Mouse (Mus musculus) spleen, postnatal 10 days (tissue): ENCODE data around the gene Sh2b1.
A peak's percentile ranks its signal among the peaks of the same experiment; 100 is the strongest.

Source experiments
- DNase-seq, 2 experiments: peaks; one replicate each; pipeline ENCODE4 v3.0.0; 2021 to 2022; ENCODE audit warnings: low spot score in 2 of 2

Gene Sh2b1

DNA sequence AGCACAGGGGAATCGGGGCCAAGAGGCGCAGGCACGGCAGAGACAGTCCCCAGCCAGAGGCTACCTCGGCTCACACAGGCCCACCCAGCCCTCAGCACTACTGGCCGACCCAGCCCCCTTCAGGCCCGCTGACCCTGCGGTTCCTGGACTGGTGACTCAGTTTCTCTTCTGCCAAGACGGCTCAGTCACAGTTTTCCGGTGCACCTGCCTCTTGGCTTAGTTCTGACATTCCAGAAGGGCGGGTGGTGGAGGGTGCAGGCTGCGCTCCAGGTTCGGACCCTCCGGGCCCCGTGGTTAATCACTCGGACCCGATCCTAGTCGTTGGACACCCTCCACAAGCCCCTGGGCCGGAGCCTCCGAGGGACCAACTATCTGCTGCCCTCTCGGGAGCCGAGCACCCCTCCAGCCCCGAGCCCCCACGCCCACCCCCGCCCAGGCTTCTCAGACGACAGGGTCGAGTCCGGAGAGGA, 703 bp downstream of the Sh2b1 start:
- DNase-seq: no peak

DNA sequence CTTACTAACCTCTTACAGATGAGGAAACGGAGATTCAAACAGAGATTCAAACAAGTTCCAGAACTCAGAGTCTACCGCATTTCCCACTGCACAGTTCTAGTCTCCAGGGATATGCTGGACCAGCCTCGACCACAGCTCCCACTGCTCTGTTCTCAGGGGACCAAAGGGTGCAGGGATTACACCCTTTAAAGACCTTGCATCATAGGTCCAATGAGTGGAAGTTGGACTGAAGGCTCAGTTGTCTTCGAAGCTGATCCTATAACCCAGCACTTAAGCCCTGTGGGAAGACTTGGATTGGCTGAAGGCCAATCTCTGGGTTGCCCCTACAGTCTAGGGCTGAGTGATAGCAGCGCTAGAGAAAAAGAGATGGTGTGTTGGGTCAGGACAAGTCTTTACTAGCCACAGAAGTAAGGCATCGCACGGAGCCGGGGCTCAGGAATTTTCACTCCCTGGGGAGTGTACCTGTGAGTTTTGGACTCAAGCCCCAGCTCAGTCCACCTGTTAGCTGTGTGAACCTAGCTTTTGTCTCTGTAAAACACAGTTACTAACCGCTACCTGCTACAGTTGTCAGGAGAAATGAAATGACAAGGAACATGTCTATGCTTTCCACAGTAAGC, 1.6 kb downstream of the Sh2b1 start:
- DNase-seq: no peak

DNA sequence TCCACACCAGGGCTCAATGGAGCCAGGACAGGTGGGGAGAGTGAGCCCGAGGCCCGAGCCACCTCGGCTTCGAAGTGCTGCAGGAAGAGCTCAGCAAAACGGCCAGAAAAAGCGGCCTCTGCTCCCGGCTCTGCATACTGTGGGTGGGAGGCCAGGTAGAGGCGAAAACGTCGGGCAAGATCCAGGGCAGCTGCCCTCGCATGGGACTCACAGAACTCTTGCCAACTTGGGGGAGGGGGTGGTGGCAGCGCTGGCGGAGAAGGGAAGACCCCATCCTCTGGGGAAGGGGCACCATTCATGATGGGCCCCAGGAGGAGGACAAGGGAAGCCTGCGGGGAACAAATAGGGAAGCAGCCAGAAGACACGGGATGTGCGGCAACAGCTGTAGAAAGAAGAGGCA, 2.5 kb downstream of the Sh2b1 start:
- DNase-seq: no peak

DNA sequence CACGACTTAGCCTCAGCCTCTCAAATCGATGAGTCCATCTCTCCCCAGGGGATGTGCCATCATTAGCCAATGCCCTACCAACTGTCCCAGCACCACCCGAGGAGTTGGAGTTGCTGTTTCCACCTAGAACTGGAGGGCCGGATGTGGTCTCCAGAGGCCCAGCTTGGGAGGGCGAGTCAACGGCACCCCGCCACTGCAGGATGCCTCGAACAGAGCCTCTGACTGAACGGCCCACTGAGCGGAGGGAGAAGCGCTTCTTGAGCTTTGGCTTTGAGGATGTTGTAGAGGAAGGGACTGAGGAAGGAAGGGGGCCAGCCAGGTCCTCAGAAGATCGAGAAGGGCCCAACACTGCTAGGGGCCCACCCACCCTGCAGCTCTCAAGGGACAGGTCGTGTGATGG, 2.9 kb downstream of the Sh2b1 start:
- peak in 1 of 2 experiments; percentile 57 for DNase-seq

DNA sequence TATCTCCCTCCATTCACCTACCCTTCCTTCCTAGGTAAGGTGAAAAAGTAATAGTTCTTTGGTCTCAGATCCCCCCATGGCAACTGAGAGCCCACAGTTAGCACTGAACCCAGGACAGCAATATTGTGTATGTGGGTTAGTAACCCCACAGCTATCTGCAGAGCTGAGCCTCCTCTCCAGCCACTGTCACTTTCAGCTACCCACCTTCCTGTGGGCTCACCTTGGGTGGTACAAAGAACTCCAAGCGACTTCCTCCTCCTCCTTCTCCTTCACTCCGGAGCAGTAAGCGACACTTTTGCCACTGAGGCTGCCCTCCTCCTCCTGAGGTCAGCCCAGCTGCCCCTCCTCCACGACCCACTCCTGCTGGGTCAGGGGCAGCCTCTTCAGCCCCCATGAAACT, 3.4 kb downstream of the Sh2b1 start:
- DNase-seq: no peak

DNA sequence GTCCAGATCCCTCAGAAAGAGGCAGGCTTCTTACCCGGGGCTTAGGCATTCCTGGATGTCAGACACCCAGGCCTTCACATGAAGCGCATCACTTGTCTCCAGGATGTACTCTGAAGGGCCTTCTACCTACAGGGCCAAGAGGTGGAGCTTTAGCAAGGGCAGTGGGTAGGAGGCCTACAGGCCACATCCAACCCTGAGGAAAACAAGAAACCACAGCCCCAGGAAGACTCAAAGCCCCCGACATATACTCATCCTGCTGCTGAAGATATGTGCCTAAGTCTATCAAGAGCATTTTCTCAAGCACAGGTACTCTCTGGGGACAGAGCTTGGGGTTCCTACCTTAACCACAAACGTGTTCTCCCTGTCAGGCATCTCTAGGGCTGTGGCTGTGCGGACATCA, 3.9 kb downstream of the Sh2b1 start:
- DNase-seq: no peak

DNA sequence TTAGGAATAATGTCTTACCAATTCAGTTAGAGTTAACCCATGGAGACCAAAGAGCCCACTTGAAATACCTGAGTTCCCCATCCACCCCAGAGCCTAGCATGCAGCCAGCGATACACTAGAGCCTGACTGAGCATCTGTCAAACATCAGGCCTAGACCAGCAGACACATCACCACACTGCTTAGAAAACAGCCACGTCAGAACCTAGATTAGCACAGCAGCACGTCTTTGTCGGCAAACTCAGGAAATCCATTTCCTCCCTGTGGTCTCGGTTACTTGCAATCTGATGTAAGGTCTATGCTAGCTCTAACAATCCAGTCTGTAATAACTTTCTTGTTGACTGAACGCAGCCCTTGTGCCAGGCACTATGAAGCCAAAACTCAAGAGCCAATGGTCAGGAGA, 5.1 kb downstream of the Sh2b1 start:
- DNase-seq: no peak

DNA sequence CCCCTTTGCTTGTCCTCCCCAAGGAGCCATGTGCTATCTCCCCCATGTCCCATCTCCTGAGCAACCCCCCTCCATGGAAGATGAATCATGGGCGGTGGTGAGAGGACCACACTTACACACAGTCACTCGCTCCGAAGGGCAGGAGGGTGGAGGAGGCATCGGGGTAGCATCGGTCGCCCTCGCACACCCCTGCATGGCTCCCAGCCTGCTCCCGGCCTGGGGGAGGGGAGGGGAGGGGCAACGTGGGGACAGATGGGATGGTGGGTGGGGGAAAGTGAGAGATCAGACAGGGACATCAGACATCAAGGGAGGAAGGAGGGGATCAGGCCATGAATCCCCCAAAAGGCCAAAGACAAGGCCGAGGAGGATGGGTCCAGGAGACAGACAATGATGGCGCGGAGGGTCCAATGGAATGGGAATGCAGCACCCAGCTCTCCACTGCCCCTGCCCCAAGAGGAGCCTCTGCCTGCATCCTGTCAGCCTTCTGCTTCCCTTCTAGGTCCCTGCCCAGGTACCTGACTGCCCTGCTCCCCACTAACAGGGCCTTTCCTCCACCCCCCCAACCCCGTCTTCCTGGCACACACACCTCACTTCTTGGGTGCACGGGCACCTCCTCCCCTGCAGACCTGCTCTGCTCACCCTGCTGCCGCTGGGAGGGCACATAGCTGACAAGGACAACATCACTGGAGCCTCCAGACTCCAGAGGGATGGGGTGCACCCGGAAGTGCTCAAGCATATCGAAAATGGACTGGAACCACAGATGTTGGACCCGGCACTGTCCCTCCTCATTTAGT, 7.2 kb downstream of the Sh2b1 start:
- DNase-seq: no peak

DNA sequence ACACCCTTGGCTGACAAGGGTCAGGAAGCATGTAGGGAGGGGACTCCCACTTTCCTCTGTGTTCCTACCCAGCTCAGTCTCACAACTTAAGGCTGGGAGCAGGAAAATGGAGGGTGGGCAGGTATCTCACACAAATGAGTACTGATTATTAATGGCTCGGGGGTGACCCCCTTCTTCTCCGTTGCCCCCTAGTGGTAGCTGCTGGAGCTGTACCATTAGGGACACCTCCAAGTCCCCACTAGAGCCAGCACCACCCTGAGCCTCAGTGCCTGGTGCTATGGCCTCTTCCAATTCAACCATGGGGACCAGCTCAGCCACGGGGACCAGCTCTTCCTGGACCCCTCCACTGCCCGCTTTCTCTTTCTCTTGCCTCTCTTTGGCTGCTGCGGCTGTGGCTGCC, 8.0 kb downstream of the Sh2b1 start:
- peak; percentile 60 to 84 for DNase-seq

DNA sequence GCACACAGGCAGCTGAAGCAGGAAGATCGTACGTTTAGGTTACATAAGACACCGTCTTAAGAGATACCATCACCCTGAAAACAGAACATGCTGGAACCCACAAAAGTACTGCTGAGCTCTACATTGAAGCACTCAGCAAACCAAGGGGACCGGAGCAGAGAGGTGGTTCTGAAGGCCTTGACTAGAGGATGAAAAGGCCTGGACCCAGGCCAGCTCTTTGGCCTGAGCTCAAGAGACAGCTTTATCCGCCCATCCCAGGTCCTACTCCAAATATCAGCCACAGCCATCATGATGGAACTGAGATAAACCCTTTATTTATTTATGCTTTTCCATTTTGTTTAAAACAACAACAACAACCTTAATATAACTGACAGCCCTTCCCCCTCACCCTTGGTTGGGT, 8.5 kb downstream of the Sh2b1 start:
- DNase-seq: no peak

DNA sequence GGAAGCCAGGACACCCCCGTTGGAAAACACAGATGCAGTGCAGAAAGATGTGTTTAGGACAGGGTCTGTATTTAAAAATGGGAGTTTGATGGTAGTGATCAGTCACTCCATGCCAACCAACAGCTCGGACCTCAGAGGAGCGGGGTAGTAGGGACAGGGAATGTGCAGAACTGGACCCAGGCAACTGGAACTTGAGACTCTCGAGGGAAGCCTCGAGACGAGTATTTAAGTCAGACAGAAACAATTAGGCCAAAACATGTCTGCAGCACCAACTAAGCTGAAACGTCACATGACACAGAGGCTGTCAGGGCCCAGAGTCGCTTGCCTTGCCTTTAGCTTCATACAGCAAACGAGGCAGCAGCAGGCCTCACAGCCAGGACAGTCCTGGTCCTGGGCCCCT, 9.1 kb downstream of the Sh2b1 start:
- DNase-seq: no peak

DNA sequence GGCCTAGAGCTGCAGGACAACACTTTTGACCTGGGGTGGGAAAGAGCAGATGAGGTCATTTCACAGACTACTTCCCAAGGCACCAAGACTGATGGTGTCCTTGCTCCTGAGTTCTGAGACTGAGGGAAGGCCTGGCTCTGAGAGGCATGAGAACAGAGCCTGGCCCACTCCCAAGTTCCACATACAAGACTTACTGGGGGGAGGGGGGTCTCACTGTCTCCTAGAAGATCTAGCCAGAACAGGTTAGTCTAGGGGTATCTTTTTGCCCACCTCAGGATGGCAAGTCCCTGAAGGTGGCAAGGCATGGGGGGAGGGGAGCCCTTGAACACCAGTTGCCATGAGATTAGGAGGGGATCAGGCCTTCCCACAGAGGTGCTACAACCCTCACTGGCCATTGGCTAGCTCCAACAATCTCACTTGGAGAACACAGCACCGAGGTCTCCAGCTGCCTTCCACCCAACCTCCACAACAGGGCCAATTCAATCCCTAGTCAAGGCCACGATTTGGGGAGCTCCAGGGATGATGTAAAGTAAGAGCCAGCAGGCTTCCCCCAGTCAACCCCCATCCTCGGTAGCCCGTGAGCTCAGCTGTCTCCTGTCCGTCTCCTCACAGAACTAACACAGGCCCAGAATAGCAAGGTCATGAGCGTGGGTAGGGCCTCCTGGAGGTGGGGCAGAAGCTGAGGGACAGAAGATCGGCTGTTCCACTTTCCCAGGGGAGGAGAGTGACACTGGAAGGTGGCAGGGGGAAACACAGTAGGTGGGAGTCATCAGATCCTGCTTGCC, 9.8 kb downstream of the Sh2b1 start:
- DNase-seq: no peak

DNA sequence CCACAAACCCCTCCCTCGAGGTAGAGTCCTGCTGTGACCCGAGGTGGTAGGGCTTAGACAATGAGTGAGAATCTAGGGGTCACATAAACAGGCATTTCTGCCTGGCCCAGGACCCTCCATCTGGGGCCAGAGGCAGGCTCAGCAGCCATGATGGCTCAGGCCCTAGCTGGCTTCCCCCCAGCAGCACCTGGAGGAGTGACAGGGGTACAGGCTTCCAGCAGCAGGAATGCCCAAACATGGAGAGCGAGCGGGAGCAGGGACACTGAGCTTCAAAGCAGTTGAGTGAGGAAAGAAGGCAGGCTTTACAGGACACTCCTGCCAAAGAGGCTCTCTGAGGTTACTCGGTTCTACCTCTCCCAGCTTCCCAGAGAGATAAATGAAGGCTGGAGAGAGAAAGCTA, 10.4 kb downstream of the Sh2b1 start:
- DNase-seq: no peak

DNA sequence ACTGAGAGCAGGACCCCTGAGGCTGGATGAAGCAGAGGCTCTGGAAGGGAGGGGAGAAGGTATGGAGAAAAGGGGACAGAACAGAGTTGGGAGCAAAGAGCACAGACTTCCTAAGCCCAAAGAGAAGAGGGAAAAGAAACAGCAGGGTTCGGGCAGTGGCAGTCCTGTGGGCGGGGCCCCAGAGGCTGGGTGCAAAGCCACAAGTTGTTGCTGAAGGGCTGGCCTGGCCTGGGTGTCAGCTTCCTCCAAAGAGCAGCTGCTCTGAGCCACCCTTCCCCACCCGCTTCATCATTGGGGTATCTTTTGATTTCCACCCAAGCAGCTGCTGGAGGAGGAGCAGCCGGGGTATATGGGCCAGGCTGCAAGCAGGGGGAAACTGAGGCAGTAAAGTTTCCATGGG, 11.1 kb downstream of the Sh2b1 start:
- peak in 1 of 2 experiments; percentile 56 for DNase-seq

DNA sequence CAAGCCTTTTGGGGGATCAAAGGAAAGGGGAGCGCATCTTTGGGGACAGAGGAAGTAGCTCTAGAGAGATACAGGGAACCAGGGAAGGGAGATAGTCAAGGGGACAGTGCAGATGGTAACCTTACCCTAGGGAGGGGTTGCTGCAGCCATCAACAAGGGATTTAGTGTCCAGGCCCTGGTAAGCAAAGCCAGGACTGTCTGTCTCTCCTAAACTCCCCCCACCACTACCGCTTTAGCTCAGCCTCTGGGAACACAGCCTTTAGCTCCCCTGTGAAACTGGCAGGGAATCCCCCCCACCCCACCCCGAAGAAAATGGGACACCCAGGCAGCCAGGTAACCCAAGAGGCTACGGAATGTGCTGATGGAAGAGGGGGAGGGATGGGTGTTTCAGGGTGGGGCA, 11.7 kb downstream of the Sh2b1 start:
- no peak for DNase-seq

DNA sequence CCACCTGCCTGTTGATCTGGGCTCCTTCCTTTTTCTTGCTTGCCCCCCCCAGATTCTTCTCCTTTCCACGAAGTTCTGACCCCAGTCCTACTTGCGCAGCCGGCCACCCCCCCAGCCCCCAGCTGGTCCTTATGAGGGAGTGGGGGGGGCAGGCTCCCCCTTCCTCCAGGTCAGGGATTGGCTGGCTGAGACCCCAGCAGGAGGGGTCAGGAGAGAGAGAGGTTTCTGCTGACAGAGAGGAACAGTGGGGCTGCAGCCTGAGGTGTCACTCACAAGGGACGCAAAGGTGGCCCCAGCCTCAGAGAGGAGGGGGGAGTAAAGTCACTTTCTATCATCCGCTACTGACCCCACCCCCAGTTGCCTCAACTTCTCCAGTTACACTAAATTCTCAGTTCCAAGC, 12.2 kb downstream of the Sh2b1 start, which contains the start of gene Atp2a1:
Gene Atp2a1 (minus strand): TSS at position 105 of the 400 bp plus-strand sequence.
- no peak for DNase-seq

DNA sequence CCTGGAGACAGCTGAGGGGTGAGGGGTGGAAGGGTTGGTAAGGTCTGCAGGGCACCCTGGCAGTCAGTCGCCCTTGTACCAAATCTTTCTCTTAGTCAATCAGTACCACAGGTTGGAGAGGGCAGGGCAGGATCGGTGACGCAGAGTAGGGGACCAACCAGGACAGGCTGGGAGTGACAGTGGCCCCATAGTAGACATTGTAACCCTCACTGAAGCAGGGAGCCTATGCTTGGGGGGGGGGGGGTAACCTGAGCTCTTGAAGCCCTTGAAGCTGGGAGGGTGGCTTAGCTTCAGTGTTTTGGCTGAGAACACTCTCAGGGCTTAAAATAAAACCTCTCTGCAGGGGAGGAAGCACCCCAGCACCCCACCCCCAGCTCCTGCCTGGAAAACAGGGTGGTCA, 13.6 kb downstream of the Sh2b1 start:
- DNase-seq: no peak

DNA sequence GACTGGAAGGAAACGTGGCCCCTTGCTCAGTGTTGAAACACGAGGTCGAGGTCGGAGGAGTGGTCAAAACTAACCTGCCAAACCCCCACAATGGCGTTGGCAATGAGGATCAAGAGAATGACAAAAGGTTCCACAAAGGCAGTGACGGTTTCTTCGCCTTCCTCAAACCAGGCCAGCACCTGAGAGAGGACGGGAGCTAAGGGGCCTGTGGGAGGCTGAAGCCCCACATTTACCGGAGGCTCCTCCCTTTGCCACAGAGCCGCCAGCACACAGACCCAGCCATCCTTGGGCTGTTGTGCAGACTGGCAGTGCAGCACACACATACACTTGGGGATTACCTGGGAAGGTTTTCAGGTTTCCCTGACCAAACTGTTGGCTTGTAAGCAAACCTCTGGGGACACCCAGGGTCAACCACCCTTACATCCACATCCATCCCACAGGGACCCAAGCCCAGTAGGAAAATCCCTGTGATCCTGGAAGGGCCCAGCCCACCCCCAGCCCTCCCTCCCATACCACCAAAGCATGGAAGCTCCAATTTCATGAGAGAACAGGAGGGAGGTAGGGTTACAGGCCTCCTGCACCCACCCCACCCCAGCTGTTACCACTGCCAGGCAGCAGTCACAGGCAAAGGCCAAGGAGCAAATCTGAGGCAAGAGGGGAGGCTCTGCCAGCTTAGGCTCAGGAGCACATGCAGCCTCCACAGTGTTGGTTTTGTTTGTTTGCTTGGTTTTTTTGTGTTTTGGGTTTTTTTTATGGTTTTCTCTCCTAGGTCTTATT, 14.4 kb downstream of the Sh2b1 start:
- DNase-seq: no peak

DNA sequence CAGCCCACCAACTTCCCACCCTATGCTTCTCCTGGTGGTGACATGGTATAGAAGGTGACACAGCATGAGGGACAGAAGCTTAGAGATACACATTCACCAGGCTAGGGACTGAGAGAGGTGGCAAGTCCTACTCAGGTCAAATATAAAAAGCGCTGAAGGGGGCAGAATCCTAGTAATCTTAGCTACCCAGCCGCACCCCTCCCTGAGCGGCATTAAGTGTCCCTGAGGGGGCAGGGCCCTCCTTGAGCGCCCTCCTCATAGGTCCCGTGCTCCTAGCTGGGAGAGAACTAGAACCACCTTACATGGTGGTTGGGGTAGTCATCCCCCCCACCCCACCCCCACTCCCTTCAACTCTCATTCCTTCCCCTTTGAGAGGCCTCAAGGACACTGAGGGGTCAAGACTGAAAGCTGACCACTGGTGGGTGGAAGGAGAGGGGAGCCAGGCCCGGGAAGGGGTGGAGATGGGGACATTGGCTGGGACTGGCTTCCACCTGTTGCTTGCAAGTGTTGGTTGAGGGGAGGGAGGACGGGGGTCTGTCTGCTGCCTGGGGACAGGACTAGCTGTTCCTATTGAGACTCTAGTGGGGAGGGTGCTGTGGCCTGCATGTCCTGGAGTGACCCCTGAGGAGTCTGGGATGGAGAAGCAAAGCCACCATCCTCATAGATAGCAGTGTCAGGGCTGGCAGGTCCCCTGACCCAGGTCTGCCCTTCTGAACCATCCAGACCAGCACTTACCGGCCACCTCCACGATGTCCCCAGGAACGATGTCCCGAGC, 16.2 kb downstream of the Sh2b1 start:
- no peak for DNase-seq

DNA sequence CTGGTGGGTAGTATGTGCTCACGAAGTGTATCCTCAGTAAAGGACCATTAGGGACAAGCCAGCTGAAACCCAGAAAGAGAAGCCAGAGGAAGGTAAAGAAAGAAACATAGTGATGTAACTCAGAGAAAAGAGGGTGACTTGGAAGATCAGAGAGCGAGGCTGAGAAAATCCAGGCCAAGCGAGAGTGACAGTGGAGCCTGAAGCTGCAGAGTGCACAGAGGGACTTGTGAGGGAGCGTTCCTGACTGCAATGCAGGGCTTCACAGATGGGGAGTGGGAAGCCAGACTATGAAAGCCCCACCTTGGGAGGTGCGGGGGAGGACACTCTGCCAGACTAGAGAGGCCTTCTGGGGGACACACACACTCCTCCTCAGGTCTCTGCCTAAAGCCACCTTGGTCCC, 17.0 kb downstream of the Sh2b1 start:
- no peak for DNase-seq
